Mouse (Mus musculus) kidney, postnatal 14 days (tissue): Measurements from ENCODE around the gene 6030408B16Rik.

Source experiments
- DNase-seq: peaks from one replicate; pipeline ENCODE4 v3.0.0; 2022; ENCODE audit warnings: mixed read lengths

6030408B16Rik gene

DNA sequence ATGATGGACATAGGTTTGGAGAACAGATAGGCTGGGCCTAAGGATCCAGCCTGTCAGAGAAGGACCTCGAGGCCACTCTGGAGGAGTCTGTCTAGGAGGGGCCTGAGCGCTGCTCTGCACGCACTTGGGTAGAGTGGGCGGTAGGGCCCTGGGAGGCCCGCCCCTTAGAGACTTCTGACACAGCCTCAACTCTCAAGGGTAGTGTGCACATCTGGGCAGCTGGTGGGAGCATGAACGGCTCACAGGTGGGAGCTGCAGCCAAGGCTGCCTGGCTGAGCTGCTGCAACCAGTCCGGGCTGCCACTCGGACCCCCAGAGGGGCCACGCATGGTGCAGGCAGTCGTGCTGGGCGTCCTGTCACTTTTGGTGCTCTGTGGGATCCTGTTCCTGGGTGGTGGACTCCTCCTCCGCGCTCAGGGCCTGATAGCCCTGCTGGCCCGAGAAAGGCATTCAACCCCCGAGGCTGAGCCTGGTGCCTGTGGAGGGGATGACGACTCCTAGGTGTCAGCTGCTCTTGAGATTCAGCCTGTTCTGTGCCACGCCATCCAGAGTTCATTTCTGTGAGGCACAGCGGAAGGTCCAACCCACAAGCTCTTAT is at the start of gene 6030408B16Rik:
TSS of gene 6030408B16Rik (plus strand) at position 188 of the 597 bp plus-strand sequence.
- no peak for DNase-seq

GRCm38 (mm10) chr15:101244012-101244411 is 49.0 kb upstream of the 6030408B16Rik start:
- DNase-seq: no peak

- DNase-seq: peak; percentile 98
Measured at GRCm38 (mm10) chr15:101246231-101247154, 46.5 kb upstream of the 6030408B16Rik start.

DNA sequence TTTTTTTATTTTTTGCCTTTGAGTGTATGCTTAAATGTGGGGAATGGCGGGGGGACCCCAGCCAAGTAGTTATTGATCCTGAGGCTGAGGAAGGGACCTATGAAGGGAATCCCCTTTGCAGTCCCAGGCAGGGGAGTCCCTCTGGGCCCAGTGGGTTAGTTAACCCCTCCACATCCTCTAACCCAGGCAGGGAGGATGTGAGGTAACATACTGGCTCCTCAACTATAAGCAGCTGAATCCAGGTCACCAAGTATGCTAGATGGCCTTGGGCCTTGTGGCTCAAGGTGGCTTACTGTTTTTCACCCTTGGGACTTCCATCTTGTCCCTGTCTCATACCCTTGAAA is 45.9 kb upstream of the 6030408B16Rik start:
- DNase-seq: no peak

DNA sequence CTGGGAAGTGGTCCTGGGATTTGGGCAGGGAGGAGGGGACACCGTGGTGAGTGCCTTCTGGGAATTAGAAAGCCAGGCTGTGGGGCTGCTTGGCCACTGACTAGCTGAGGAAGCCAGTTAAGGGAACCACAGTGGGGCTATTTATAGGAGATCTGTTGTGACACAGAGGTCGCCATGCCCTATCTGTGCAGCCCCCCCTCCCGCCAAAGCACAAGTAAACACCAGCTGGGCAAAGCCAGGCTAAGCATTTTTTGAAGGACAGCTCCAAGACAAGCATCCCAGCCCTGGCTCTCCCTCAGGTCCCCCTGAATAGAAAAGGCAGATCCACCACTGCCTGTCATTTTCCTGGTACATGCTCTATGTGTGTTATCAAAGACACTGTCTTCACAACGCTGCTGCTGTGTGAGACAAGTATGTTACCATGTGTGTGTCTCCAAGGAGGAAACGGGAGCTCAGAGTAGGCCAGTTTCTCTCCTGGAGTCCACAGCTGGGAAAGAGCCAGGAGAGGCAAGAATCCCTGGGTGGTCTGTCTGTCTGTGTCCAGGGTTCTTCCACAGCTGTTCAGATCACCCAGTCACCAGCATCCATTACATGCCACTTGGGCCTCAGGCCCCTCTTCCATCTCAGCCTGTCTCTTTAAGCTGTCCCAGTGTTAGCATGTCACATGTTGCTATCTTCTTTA is 44.8 kb upstream of the 6030408B16Rik start:
- no peak for DNase-seq

DNA sequence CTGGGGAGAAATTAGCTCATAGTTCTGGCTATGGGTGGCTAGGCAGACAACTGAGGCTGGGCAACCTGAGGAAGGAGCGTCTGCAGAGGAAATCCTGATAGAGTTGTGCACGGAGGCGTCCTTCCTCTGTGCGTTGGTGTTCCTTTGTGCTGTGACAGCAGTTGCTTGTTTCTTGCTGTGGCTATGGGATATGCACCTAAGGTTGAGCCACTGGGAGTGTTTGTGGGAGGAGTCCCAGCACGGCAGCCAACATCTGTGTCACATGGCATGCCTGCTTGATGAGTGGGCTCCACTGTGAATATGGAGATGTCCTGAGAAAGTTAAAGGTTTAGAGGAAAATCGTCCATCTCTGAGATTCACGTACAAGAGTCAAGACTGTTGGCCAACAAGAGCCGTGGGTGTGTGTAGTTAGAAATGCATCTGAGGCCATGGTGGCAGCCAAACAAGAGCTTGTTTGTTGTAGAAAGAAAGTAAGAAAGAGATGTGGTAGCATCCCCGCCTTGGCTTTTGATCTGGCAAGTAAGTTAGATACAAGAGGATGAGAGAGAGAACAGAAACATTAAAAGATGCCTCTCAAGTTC is 42.7 kb upstream of the 6030408B16Rik start:
- DNase-seq: no peak

GRCm38 (mm10) chr15:101251930-101252329 is 41.1 kb upstream of the 6030408B16Rik start:
- no peak for DNase-seq

DNA sequence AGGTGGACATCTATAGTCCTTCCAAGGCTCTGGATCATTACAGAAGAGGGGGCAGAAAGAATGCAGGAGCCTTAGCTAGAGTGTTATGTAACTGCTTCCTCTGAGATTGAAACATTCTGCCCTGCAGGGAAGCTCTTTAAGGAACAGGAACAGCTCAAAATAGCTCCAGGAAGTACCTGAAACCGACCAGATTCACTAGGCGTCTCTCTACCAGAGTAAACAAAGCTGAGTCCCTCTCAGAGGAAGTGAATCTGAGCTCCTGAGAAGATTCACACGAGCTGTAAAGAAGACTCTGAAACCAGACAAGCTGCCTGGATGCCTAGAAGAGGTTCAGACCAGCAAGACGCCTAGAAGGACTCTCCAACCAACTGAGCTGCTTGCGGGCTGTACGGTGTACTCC is 40.4 kb upstream of the 6030408B16Rik start:
- DNase-seq: no peak

DNA sequence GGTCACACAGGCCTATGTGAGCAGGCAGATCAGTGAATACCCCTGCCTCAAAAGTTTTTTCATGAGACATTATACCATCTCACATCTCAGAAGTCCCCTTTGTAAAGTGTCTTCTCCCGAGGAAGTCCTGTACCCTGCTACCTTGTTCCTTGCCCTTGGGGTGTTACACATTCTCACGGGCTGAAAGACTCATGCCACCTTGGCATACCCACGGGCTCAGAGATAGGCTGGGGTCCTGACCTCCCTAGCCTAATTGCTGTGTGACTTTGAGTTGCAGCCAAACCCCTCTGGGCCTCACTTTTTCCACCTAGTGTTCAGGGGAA is 39.5 kb upstream of the 6030408B16Rik start:
- no peak for DNase-seq

GRCm38 (mm10) chr15:101253886-101254795 is 38.9 kb upstream of the 6030408B16Rik start, which contains the start of gene Nr4a1:
TSS of gene Nr4a1 (plus strand) at chr15:101254269.
- peak; percentile 85 for DNase-seq

GRCm38 (mm10) chr15:101255842-101256462 is 37.1 kb upstream of the 6030408B16Rik start:
- DNase-seq: no peak

- no peak for DNase-seq
Measured at GRCm38 (mm10) chr15:101256463-101257206, 36.4 kb upstream of the 6030408B16Rik start.

GRCm38 (mm10) chr15:101258420-101258819 is 34.6 kb upstream of the 6030408B16Rik start:
- DNase-seq: no peak

GRCm38 (mm10) chr15:101259922-101260321 is 33.1 kb upstream of the 6030408B16Rik start:
- no peak for DNase-seq

DNA sequence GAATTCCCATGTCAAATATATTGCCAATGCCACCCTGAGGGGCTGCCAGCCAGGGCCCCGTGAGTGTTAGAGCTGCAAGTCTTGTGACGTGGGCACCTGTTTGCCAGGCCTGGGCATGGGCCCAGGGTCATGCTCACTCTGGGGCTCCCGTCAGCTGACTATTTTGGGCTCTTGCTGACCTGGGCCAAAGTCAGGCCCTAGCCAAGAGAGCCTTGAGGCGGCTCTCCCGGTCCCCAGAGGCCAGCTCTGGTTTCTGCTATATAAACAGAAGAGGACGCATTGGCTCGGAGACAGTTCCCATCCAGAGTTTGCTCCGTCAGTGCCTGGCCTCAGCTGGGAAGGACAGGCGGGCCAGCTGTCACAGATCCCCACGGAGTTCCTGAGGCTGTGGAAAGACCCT is 32.6 kb upstream of the 6030408B16Rik start:
- peak; percentile 75 for DNase-seq

DNA sequence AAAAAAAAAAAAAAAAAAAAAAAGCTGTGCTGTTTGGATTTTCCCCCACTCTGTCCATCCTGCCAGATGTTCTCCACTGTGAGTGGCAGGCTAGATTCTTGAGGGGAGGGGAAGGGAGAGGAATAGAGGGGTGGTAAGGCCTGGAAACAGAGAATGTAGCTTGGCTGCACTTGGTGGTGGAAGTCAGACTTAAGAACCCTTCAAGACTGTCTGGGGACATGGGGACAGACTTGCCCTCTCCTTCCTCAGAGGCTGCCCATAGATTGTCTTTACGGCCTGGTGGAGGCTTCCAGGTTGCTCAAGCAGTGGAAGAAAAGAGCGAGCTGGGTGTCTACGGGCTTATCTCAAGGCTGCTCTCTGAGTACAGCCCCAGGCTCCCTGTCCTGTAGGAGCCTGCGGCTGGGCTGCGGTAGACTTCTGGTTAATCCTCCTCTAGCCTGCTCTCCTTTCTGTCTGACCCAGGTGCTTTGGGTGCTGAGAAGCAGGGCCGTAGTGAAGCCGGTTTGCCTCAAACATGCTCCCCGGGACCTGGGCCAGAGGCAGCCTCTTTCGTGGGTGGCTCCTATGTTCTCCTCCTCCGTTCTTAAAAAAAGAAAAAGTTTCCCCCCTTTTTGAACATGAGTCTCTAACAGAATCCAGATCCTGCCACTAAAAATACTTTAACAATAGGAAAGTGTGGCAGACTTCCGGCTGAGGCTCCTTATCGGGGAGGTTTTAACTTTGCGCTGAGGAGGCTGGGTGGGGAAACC is 32.0 kb upstream of the 6030408B16Rik start:
- no peak for DNase-seq

DNA sequence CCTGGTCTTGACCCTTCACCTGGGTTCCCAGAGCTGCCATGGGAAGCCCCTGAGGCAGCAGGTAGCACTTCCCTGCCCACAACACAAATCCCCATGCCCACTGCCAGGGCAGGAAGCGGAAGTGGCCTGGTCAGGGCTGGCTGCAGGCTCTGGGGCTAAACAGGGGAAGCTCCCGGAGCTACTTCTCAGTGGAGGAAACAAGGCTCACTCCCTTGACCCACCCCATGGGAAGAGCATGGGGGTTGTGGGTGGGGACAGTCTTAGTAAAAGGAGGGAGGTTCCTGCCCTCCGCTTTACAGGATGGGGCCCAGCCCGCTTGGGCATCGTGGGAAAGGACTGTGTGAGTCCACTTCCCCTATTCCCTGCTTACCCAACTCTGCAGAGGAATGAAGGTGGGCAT is 30.5 kb upstream of the 6030408B16Rik start:
- no peak for DNase-seq

DNA sequence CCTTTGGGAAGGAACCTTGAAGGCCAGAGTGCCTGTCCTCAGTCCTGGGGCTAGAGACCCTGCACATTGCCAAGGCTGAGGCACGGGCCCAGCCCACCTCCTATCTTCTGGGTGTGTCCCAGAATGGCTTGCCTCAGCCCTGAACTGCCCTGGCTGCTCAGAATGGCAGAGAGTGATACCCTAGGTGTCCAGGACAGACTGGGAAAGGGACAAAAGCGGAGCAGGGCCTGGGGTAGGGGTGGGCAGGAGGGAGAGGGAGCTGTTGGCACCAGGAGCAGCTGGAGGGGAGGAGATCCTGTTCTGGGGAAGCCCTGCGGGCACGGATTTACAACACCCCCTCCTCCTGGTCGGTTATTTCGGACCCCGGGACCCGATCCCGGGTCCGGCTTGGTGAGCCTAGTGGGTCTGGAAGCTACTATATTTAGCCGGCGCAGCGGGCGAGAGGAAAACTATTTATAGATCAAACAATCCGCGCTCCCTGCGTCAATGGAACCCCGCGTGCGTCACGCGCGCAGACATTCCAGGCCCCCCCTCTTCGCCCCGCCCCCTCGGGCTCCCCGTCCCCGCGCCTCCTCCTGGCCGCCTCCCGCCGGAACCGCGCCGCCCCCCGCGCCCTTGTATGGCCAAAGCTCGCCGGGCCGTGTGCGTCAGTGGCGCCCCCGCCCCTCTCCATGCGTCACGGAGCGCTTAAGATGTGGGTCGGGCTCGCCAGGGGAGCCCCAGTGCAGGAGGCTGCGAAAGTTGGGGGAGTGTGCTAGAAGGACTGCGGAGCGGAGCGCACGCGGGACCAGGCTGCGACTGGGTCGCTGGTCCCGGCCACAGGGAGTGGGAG is 26.7 kb upstream of the 6030408B16Rik start:
- DNase-seq: peak; percentile 97
